Mouse (Mus musculus) embryonic facial prominence, embryonic 12.5 days (tissue): Measurements from ENCODE around the gene Wapl. TPM values are rescaled to one million over a fixed set of nuclear protein-coding genes. Genes with fewer than 3 reads are reported as not detected.

ENCODE experiments used
- ATAC-seq: fragments of 200-750 bp; cut with Nextera tagmentation; 2 replicates; pipeline ENCODE4 v1.8.0; 2017; ENCODE audit not compliant: insufficient number of reproducible peaks, insufficient read depth, low FRiP score, low TSS enrichment
- H3K27ac ChIP-seq: fragments of 300-500 bp; sonication (generic); 2 replicates; pipeline ENCODE4 v1.5.1; 2016; ENCODE audit warnings: mild to moderate bottlenecking
- H3K27me3 ChIP-seq: fragments of 300-500 bp; sonication (generic); 2 replicates; pipeline ENCODE4 v1.6.1; 2016; ENCODE audit warnings: mild to moderate bottlenecking, moderate library complexity
- H3K36me3 ChIP-seq: fragments of 300-500 bp; sonication (generic); 2 replicates; pipeline ENCODE4 v1.6.1; 2016; ENCODE audit warnings: mild to moderate bottlenecking
- H3K4me1 ChIP-seq: fragments of 300-500 bp; sonication (generic); 2 replicates; pipeline ENCODE4 v1.6.1; 2016
- H3K4me2 ChIP-seq: fragments of 300-500 bp; sonication (generic); replicated peaks from 2 replicates; pipeline ENCODE4 v1.6.1; 2016; ENCODE audit warnings: mild to moderate bottlenecking, moderate library complexity
- H3K4me3 ChIP-seq: fragments of 300-500 bp; sonication (generic); 2 replicates; pipeline ENCODE4 v1.5.1; 2016; ENCODE audit warnings: mild to moderate bottlenecking
- H3K9ac ChIP-seq: fragments of 300-500 bp; sonication (generic); 2 replicates; pipeline ENCODE4 v1.6.1; 2016; ENCODE audit warnings: mild to moderate bottlenecking, moderate library complexity
- H3K9me3 ChIP-seq: fragments of 300-500 bp; sonication (generic); 2 replicates; pipeline ENCODE4 v1.6.1; 2016; ENCODE audit warnings: mild to moderate bottlenecking, moderate library complexity
- WGBS: fragments of 180-500 bp; shearing (Covaris S2); methylation state at CpG from one replicate; pipeline ENCODE4 v1.1.7; 2016; 5-methylcytosine and 5-hydroxymethylcytosine counted together
- polyA plus RNA-seq: library from polyadenylated mRNA; unstranded; fragments of >200 nt; fragmentation: Nextera tagmentation; extraction: Ambion mirVana; gene quantifications from 2 replicates; pipeline ENCODE4 v1.2.1, GENCODE M21; 2016

The Wapl gene
- polyA plus RNA-seq, 1 experiment from 2014 or later: 36.1 TPM

DNA sequence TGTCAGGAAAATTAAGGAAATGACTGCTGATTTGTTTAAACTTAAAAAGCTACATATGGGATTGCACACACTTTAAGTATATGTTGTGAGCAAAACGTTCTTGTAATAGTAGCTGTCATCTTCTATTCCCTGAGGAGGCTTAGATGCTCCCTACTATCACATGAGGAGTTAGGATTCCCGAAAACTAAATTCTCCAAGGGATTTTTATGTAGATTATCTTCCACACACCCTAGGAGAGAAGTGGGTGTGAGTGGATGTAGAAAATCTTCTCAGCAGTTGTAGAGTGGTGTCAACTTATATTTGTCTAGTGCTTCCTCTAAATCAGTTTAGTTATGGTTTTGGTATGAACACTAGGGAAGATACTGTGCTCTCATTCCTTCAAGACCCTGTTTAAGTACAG, 36.5 kb downstream of the Wapl start:
- Histone ChIP-seq H3K9ac (no peak overlapping the region), H3K36me3 (peaks cover 7% of the 10 kb centered on the region), H3K27me3 (no peaks in the 10 kb centered on the region), H3K27ac (no peak overlapping the region), H3K9me3 (no peaks in the 10 kb centered on the region), H3K4me3 (no peak overlapping the region), H3K4me2 (no peak overlapping the region), H3K4me1 (no peaks in the 10 kb centered on the region)
- no peak for ATAC-seq
- WGBS: 85% methylated on average over 2 of the region's 2 CpGs

DNA sequence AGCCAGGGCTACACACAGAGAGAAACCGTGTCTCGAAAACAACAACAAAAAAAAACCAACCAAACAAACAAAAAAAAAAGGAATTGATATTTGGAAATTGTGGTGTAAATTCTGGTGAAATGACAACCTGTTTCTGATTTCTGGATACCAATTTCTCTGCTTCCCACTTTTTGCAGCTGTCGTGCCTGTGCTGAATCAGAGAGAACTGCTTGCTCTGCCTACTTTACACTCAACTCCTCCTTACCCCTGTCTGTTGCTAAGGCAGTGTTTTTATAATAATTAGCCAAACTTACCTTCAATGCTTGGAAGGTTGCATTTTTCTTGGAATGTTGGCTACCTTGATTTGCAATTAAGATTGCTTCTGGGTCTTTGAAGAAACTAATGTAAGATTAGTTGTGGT, 38.3 kb downstream of the Wapl start:
- Histone ChIP-seq H3K4me1 (no peaks in the 10 kb centered on the region), H3K4me2 (no peak overlapping the region), H3K4me3 (no peak overlapping the region), H3K27ac (no peak overlapping the region), H3K36me3 (peaks cover 7% of the 10 kb centered on the region), H3K9me3 (no peaks in the 10 kb centered on the region), H3K27me3 (no peaks in the 10 kb centered on the region), H3K9ac (no peak overlapping the region)
- no peak for ATAC-seq
- 83% methylated on average over 3 of the region's 3 CpGs for WGBS

DNA sequence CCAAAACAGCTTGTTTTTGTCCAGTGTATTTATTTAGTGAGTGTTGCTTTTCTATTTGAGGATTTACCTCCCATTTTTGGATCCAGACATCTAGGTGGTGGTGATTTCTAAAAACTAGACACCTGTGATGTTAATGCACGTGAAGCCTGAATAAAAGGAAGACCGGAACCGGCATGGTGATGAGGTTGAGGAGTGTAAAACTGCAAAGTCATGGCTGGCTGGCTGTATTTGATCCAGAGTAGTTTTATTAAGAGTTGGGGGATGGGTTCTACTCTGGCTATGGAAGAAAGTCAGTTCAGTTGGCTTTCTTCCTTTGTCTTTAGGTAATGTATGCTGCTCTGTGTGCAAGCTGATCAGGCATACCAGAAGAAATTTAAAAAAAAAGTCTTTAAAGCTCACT, 39.1 kb downstream of the Wapl start:
- no peaks in the 10 kb centered on the region for H3K4me1 ChIP-seq
- H3K9ac ChIP-seq: no peak overlapping the region
- H3K27me3 ChIP-seq: no peaks in the 10 kb centered on the region
- 90% methylated on average over 3 of the region's 3 CpGs for WGBS
- H3K4me3 ChIP-seq: no peak overlapping the region
- no peak overlapping the region for H3K27ac ChIP-seq
- ATAC-seq: no peak
- no peaks in the 10 kb centered on the region for H3K9me3 ChIP-seq
- H3K36me3 ChIP-seq: peaks cover 7% of the 10 kb centered on the region
- H3K4me2 ChIP-seq: no peak overlapping the region

DNA sequence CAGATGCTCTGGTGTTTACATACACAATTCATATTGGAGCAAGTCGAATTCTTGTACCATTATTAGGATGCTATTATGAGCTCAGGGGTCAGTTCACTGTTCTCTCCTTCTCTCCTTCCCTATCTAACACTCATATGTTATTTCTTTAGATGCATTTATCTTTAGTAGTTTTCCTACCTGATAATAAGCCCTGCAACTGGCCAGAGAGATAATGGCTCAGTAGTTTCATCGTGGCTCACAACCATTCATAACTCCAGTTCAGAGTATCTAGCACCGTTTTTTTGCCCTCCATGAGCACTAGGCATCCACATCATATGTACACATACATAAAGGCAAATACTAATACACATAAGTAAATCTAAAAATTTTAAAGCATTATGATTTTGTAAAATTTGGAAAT, 44.4 kb downstream of the Wapl start:
- ATAC-seq: no peak
- H3K36me3 ChIP-seq: peaks cover 9% of the 10 kb centered on the region
- no peak overlapping the region for H3K27ac ChIP-seq
- no peaks in the 10 kb centered on the region for H3K4me1 ChIP-seq
- no peak overlapping the region for H3K4me3 ChIP-seq
- H3K4me2 ChIP-seq: no peak overlapping the region
- no peaks in the 10 kb centered on the region for H3K27me3 ChIP-seq
- 91% methylated on average over 3 of the region's 3 CpGs for WGBS
- H3K9me3 ChIP-seq: no peaks in the 10 kb centered on the region
- H3K9ac ChIP-seq: no peak overlapping the region

DNA sequence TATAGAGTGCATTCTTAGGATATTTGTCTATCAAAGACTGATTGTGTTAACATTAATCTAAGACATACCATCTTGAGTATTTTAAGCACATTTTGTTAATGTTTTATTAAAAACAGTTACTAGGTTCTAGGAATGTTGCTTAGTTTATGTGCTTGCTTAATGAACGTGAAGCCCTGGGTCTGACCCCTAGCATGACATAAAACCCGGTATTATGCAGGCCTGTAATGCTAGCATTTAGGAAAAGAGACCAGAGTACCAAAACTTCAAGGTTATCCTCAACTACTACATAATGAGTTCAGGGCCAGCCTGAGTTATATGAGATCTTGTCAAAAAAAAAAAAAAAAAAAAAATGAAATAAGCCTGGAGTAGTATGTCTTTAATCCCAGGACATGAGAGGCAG, 54.0 kb downstream of the Wapl start:
- no peaks in the 10 kb centered on the region for H3K4me1 ChIP-seq
- no peak for ATAC-seq
- no peak overlapping the region for H3K9ac ChIP-seq
- no peak overlapping the region for H3K27ac ChIP-seq
- 81% methylated on average over 2 of the region's 2 CpGs for WGBS
- H3K36me3 ChIP-seq: peaks cover 28% of the 10 kb centered on the region
- no peaks in the 10 kb centered on the region for H3K27me3 ChIP-seq
- H3K9me3 ChIP-seq: no peaks in the 10 kb centered on the region
- H3K4me2 ChIP-seq: no peak overlapping the region
- no peak overlapping the region for H3K4me3 ChIP-seq

DNA sequence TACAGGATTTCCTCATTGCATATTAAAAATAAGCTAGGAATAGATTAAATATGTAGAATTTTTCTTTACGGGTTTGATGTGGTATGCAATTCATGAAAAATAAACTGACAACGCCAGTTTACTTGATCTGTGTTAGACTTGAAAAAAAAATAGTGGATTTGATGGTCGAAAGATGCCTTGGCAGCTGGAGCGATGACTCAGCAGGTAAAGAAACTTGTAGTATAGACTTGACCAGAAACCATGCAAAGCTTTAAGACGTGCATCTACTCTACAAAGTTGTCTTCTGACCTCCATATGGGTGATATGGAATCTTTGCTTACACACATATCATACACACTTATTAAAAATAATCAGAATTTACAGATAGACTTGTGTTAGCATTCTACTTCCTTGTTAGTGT, 61.7 kb downstream of the Wapl start:
- Histone ChIP-seq H3K9me3 (no peaks in the 10 kb centered on the region), H3K4me3 (no peak overlapping the region), H3K4me1 (no peaks in the 10 kb centered on the region), H3K27me3 (no peaks in the 10 kb centered on the region), H3K9ac (no peak overlapping the region), H3K4me2 (no peak overlapping the region), H3K27ac (no peak overlapping the region), H3K36me3 (peaks cover 27% of the 10 kb centered on the region)
- WGBS: 89% methylated on average over 5 of the region's 5 CpGs
- no peak for ATAC-seq

DNA sequence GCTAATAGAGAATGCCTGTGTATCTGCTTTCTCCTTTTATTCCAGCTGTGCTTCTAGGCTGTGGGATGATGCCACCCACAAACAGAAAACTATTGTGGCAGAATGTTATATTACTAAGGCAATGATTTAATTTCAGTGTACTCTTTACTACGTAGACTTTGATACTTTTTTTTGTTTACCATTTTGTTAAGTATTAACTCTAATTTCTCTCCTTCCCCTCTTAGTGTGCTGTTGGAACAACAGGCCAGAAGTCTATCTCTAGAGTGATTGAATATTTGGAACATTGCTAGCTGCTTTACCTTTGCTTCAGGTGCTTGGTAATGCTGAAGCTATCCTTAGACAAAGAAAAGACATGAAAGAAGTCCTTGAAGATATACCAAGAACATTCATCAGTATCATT, 71.7 kb downstream of the Wapl start:
- no peaks in the 10 kb centered on the region for H3K4me1 ChIP-seq
- H3K27me3 ChIP-seq: no peaks in the 10 kb centered on the region
- peaks cover 46% of the 10 kb centered on the region for H3K36me3 ChIP-seq
- no peak overlapping the region for H3K9ac ChIP-seq
- no peak overlapping the region for H3K4me3 ChIP-seq
- H3K4me2 ChIP-seq: no peak overlapping the region
- ATAC-seq: no peak
- no peaks in the 10 kb centered on the region for H3K9me3 ChIP-seq
- no peak overlapping the region for H3K27ac ChIP-seq
- WGBS: 90% methylated on average over 1 of the region's 1 CpGs

DNA sequence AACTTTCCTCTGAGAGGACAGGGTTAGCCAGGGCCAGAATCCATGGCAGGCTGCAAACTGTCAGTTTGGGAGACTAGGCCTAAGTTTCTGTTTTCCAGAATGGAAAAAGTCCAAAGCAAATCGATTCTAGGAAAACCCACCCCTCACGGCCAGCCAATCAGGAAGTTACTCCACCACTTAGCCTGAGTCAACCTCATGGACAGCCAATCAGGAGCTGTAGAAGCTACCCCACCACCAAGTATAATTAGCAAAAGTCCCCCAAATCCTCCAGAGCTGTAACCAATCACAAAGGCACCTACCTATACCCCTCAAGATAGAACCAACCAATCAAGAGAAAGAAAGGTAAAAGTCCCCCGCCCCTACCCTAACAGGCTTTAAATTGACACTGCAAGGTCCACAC, 82.0 kb downstream of the Wapl start:
- Histone ChIP-seq H3K9ac (no peak overlapping the region), H3K36me3 (0 out of 2 replicates have a peak, but pooled peaks cover 3% of the 10 kb centered on the region), H3K27ac (no peak overlapping the region), H3K9me3 (no peaks in the 10 kb centered on the region), H3K4me2 (no peak overlapping the region), H3K27me3 (no peaks in the 10 kb centered on the region), H3K4me3 (no peak overlapping the region), H3K4me1 (no peaks in the 10 kb centered on the region)
- ATAC-seq: no peak
- 87% methylated on average over 3 of the region's 3 CpGs for whole genome bisulfite sequencing

DNA sequence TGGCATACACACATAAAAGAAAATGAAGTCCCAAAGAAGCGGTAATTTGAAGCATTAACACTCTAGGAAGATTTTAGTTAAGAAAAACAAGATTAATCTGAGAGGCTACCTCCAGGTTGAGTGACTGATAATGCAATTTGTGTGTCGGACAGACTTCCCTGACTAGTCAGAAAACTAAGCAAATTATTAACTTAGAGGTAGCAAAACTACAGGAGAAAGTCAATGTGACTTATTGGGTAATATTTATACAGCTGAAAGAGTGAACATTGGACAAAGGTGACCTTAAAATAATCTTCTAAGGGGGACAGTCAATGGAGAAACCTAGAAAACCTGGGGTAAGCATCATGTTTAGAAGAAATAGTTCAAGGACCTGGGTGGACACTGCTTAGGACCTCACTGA, 86.2 kb downstream of the Wapl start:
- no peak overlapping the region for H3K4me2 ChIP-seq
- no peak overlapping the region for H3K9ac ChIP-seq
- H3K4me3 ChIP-seq: no peak overlapping the region
- no peaks in the 10 kb centered on the region for H3K9me3 ChIP-seq
- H3K36me3 ChIP-seq: no peaks in the 10 kb centered on the region
- no peak overlapping the region for H3K27ac ChIP-seq
- no peaks in the 10 kb centered on the region for H3K27me3 ChIP-seq
- 68% methylated on average over 2 of the region's 2 CpGs for WGBS
- H3K4me1 ChIP-seq: peaks cover 4% of the 10 kb centered on the region; the same call in 1 of the 2 replicates
- ATAC-seq: no peak

DNA sequence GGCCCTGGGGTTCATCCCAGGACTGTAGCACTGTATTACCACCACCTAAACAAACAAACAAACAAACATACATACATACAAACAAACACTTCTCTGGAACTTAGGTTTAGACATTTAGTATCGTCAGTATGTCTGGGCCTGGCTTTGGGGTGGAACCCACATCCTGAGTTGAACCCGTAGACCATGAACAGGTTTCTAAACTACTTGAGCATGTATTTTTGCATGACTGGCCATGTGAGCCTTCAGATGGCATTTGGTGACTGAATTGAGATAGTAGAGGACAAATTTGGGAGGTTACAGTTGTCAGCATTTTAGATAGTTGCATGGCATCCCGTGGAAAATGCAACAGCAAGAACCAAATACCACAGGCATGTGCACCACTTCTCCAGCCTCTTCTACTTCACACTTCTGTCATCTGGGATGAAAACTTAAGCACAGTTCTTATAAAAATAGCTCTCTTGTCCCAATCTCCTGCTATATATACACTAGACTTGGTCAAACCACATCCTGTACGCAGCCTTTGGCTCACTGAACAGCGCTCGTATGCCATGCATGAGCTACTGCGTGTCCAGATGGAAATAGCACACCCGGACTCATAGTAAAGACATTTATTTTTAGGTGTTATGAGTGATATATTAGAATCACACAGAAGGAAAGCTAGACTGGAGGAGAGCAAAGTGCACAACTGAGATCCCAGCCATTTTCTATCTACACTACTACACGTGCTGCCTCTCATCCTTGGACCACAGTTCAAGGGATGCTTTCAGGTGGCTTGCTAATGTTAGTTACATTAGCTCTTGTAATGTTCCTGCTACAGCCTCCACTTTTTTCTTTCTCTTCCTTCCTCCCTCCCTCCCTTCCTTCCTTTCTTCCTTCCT, 87.6 kb downstream of the Wapl start:
- no peak overlapping the region for H3K27ac ChIP-seq
- no peak for ATAC-seq
- no peaks in the 10 kb centered on the region for H3K27me3 ChIP-seq
- H3K9ac ChIP-seq: no peak overlapping the region
- peaks cover 4% of the 10 kb centered on the region; the same call in 1 of the 2 replicates for H3K4me1 ChIP-seq
- no peaks in the 10 kb centered on the region for H3K36me3 ChIP-seq
- no peak overlapping the region for H3K4me2 ChIP-seq
- no peak overlapping the region for H3K4me3 ChIP-seq
- H3K9me3 ChIP-seq: no peaks in the 10 kb centered on the region
- WGBS: 90% methylated on average over 9 of the region's 9 CpGs

DNA sequence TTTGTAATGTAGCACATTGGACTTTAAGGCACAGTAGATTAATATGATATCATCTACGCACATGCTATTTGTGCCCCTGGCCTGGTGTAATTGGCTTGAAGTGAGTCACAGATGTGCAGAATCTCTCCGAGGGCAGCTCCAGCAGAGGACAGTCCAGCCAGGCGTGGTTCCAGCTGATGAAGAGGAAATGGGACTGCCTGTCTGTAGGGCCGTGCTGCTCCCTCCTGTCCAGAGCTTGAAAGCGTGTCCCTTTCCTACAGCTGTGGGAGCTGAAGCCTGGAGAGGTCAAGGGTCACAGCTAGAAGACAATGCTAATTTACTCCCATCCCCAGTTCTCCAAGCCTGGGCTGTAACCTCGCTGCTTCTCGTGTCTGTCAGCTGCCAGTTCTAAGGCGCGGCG, 89.0 kb downstream of the Wapl start:
- H3K4me1 ChIP-seq: peaks cover 4% of the 10 kb centered on the region; the same call in 1 of the 2 replicates
- no peaks in the 10 kb centered on the region for H3K9me3 ChIP-seq
- H3K36me3 ChIP-seq: no peaks in the 10 kb centered on the region
- ATAC-seq: no peak
- no peak overlapping the region for H3K4me2 ChIP-seq
- H3K27me3 ChIP-seq: no peaks in the 10 kb centered on the region
- 37% methylated on average over 10 of the region's 10 CpGs for WGBS
- H3K4me3 ChIP-seq: no peak overlapping the region
- no peak overlapping the region for H3K27ac ChIP-seq
- no peak overlapping the region for H3K9ac ChIP-seq

DNA sequence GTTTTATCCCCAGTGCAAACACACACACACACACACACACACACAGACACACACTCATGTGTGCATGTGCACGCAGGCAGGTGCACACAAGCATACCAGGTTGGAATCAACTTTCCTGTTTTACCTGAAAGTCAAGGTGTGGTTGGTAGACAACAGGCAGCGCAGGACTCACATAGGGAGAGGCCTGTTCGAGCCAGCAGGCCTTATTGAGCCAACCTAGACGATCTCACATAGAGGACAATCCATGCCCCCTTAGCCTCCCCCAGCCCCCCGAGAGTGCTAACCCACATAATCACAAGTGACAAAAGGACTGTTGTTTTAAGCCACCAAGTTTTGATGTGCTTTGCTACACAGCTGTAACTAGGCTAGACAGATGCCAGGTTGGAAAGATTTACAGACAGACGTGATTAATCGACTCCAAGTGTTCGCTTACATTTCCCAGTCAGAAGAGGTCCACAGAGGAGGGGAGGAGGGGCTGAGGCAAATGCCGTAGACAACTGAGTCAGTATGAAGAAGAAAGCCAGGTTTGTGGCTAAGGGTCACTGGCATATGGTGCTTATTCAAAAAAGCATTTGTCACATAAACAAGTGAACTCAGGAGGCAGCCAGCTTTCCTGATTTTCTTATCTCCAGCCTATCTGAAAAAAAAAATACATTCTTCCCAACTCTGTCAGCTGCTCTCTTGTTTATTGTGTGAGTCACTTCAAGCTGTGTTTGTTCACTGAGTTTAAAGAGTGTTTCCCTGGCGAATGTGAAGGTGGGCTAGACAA, 90.2 kb downstream of the Wapl start:
- 31% methylated on average over 10 of the region's 10 CpGs for WGBS
- H3K27me3 ChIP-seq: no peaks in the 10 kb centered on the region
- H3K9me3 ChIP-seq: no peaks in the 10 kb centered on the region
- H3K36me3 ChIP-seq: no peaks in the 10 kb centered on the region
- H3K9ac ChIP-seq: no peak overlapping the region
- no peak overlapping the region for H3K4me3 ChIP-seq
- ATAC-seq: no peak
- H3K4me2 ChIP-seq: no peak overlapping the region
- 0 out of 2 replicates have a peak overlapping the region, but pooled peaks have one; percentile 11 for H3K27ac ChIP-seq
- H3K4me1 ChIP-seq: peaks cover 4% of the 10 kb centered on the region; the same call in 1 of the 2 replicates
